In the genomic region with DNA sequence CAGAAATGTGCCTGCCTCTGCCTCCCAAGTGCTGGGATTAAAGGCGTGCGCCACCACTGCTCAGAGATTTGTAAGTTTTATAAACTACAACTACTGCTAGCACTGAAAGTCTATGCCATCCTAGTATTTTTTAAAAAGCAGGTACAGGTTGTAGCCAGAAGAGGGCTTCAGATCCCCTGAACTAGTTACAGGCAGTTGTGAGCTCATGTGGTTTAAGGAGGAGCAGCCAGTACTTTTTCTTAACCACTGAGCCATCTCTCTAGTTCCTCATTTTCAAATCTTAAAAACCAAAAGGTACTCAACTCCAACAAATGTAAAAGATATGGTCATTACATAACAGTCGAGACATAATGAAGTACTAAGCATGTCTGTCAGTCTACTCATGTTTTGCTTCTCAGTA, we compare ENCODE assay signal across 17 mouse cellular contexts.
A peak's percentile ranks its signal among the peaks of the same experiment; 100 is the strongest.
DNase-seq lines count a peak whose midpoint lies in the region; ATAC-seq and TF ChIP-seq lines count a peak whose summit lies in the region.
"Had no signal": no experiment of that assay in that cellular context is flagged by ENCODE, and none has a peak within 500 bp of the region (broad histone marks: within the 10 kb centered on the region; RNA-seq: fewer than 3 reads in every experiment).

No protein-coding gene starts in this region.

- H3K4me3 ChIP-seq in heart, adult 2 months = no peak overlapping the region
- no peak overlapping the region for H3K4me3 ChIP-seq in lung, postnatal 0 days (ENCODE audit: low read depth, low read length)
- H3K4me3 ChIP-seq in limb, embryonic 10.5 days = no peak overlapping the region
- H3K4me3 ChIP-seq: hindbrain, embryonic 13.5 days; intestine, embryonic 15.5 days; lung, embryonic 15.5 days; midbrain, embryonic 12.5 days had no signal

- no peak for TF ChIP-seq EP300 in heart, adult 2 months (IDR thresholded peaks at IDR 0.05; ENCODE audit: insufficient read depth, low read depth, low read length)
- no peak for TF ChIP-seq EP300 in lung, postnatal 0 days (IDR thresholded peaks at IDR 0.05)

- peak overlapping the region; percentile 69 for H3K27ac ChIP-seq in heart, adult 2 months
- no peak overlapping the region for H3K27ac ChIP-seq in lung, postnatal 0 days (ENCODE audit: low read length)
- H3K27ac ChIP-seq in limb, embryonic 10.5 days = no peak overlapping the region
- H3K27ac ChIP-seq: hindbrain, embryonic 13.5 days; intestine, embryonic 15.5 days; lung, embryonic 15.5 days; midbrain, embryonic 12.5 days had no signal

- H3K4me2 ChIP-seq in lung, postnatal 0 days (replicated peaks; ENCODE audit: low read depth, low read length) = no peak overlapping the region
- H3K4me2 ChIP-seq: hindbrain, embryonic 13.5 days; intestine, embryonic 15.5 days; lung, embryonic 15.5 days; midbrain, embryonic 12.5 days had no signal

- H3K36me3 ChIP-seq in heart, adult 2 months (ENCODE audit: control insufficient read depth, insufficient read depth, low read length) = peaks cover 5% of the 10 kb centered on the region
- peaks cover 5% of the 10 kb centered on the region; the same call in 1 of the 2 replicates for H3K36me3 ChIP-seq in lung, postnatal 0 days (ENCODE audit: insufficient read depth, low read length)
- H3K36me3 ChIP-seq in limb, embryonic 10.5 days = peaks cover 49% of the 10 kb centered on the region

- H3K9me3 ChIP-seq in lung, postnatal 0 days (ENCODE audit: low read length) = no peaks in the 10 kb centered on the region
- H3K9me3 ChIP-seq in limb, embryonic 10.5 days (replicated peaks) = no peaks in the 10 kb centered on the region
- H3K9me3 ChIP-seq: G1E; hindbrain, embryonic 13.5 days; intestine, embryonic 15.5 days; lung, embryonic 15.5 days; midbrain, embryonic 12.5 days had no signal

- H3K9ac ChIP-seq in heart, adult 2 months (ENCODE audit: low read depth, low read length) = no peak overlapping the region
- no peak overlapping the region for H3K9ac ChIP-seq in lung, postnatal 0 days (replicated peaks; ENCODE audit: low read depth)
- H3K9ac ChIP-seq: forebrain, postnatal 0 days; hindbrain, embryonic 13.5 days; intestine, embryonic 15.5 days; lung, embryonic 15.5 days; midbrain, embryonic 12.5 days had no signal

- whole genome bisulfite sequencing in heart, adult 2 months = 90% methylated on average over 3 of the region's 3 CpGs
- WGBS in lung, postnatal 0 days = 93% methylated on average over 3 of the region's 3 CpGs
- WGBS in limb, embryonic 10.5 days = 90% methylated on average over 3 of the region's 3 CpGs

- intact Hi-C loops in heart, adult 2 months (cut with DNase I) = loop anchor here (5.0 kb wide), 2 partner anchors 62 to 127 kb away; a partner anchor contains a TSS

- no peak for DNase-seq in heart, adult 2 months
- no peak for DNase-seq in heart, adult 8-10 months (ENCODE audit: low spot score)
- no peak for DNase-seq in lung, postnatal 0 days (ENCODE audit: low spot score)
- no peak for DNase-seq in lung, postnatal 14 days
- DNase-seq in MEL-GATA-1-ER (ENCODE audit: extremely low read depth, low read depth) = peak; percentile 52
- no peak for DNase-seq in c-Kit-positive CD71-positive TER-119-positive erythroid progenitor cells, embryonic 14.5 days (ENCODE audit: low spot score)
- DNase-seq in limb, embryonic 10.5 days (ENCODE audit: low spot score) = no peak
- DNase-seq: adrenal gland, postnatal 25 days; cerebellum, adult 9-11 months; forebrain, postnatal 0 days; gastrocnemius, postnatal 14 days had no signal

- no peaks in the 10 kb centered on the region for H3K27me3 ChIP-seq in heart, adult 2 months (ENCODE audit: control insufficient read depth, insufficient read depth, low read length)
- H3K27me3 ChIP-seq in lung, postnatal 0 days (replicated peaks; ENCODE audit: insufficient read depth, low read length) = no peaks in the 10 kb centered on the region
- H3K27me3 ChIP-seq in limb, embryonic 10.5 days (ENCODE audit: low read depth, poor library complexity, severe bottlenecking) = no peaks in the 10 kb centered on the region
- H3K27me3 ChIP-seq: hindbrain, embryonic 13.5 days; intestine, embryonic 15.5 days; lung, embryonic 15.5 days; midbrain, embryonic 12.5 days had no signal

- H3K4me1 ChIP-seq in heart, adult 2 months (ENCODE audit: control insufficient read depth, insufficient read depth, low read length) = no peaks in the 10 kb centered on the region
- H3K4me1 ChIP-seq in lung, postnatal 0 days (ENCODE audit: insufficient read depth, low read depth, low read length) = no peaks in the 10 kb centered on the region
- no peaks in the 10 kb centered on the region for H3K4me1 ChIP-seq in limb, embryonic 10.5 days
- H3K4me1 ChIP-seq: hindbrain, embryonic 13.5 days; intestine, embryonic 15.5 days; lung, embryonic 15.5 days; midbrain, embryonic 12.5 days had no signal

- no peaks in the 10 kb centered on the region for H3K79me2 ChIP-seq in heart, adult 2 months (replicated peaks; ENCODE audit: control insufficient read depth, insufficient read depth, low read length)

- peak; percentile 55 for TF ChIP-seq CTCF in heart, adult 2 months (IDR thresholded peaks at IDR 0.05)
- TF ChIP-seq CTCF in lung, postnatal 0 days (IDR thresholded peaks at IDR 0.05) = peak; percentile 27

- ATAC-seq in lung, postnatal 0 days = no peak
- ATAC-seq in monocyte, adult 5-6 weeks (replicated peaks; ENCODE audit: insufficient number of reproducible peaks, low FRiP score, low TSS enrichment, poor library complexity, severe bottlenecking) = peak; percentile 53; the same call in 1 of the 2 replicates
- ATAC-seq: forebrain, postnatal 0 days; intestine, embryonic 15.5 days had no signal

- TF ChIP-seq POLR2A in heart, adult 2 months (IDR thresholded peaks at IDR 0.05; ENCODE audit: insufficient read depth, low read depth, low read length) = no peak
